Mouse (Mus musculus): Measurements from ENCODE around the gene Ccser1. TPM values are rescaled to one million over a fixed set of nuclear protein-coding genes. Genes with fewer than 3 reads are reported as not detected.
"Not testable (repeated sequence)": the region's sequence is repeated elsewhere in the genome, so short reads cannot be mapped to it uniquely, and the experiment has no call there.

The Ccser1 gene
- total and polyA plus RNA-seq, 2 experiments, result 0.02 to 0.28 TPM

GRCm38 (mm10) chr6:61939236-61939635 lies 759.1 kb downstream of the Ccser1 start:
- no peaks in the 10 kb centered on the region for H3K36me3 ChIP-seq (ENCODE audit: control insufficient read depth, insufficient read depth, low read length)
- DNase-seq (ENCODE audit: extremely low read depth, low read depth, low spot score), result no peak
- H3K4me3 ChIP-seq (ENCODE audit: insufficient read depth, low read depth, low read length), result no peak overlapping the region
- H3K79me2 ChIP-seq (ENCODE audit: control insufficient read depth, insufficient read depth, low read length), result no peaks in the 10 kb centered on the region
- H3K27ac ChIP-seq (replicated peaks; ENCODE audit: insufficient read depth, low read depth, low read length), result no peak overlapping the region
- H3K27me3 ChIP-seq (ENCODE audit: control insufficient read depth, insufficient read depth, low read length), result no peaks in the 10 kb centered on the region
- no peak overlapping the region for H3K9ac ChIP-seq (ENCODE audit: low read depth, low read length)
- no peaks in the 10 kb centered on the region for H3K4me1 ChIP-seq (ENCODE audit: control insufficient read depth, insufficient read depth, low read length)
- TF ChIP-seq CTCF (IDR thresholded peaks at IDR 0.05; ENCODE audit: low read depth, low read length) (no peak), POLR2A (IDR thresholded peaks at IDR 0.05; ENCODE audit: extremely low read depth, insufficient read depth, low read length) (no peak)
- 84% methylated on average over 1 of the region's 1 CpGs for WGBS

- WGBS, result 77% methylated on average over 2 of the region's 2 CpGs
- TF ChIP-seq POLR2A (IDR thresholded peaks at IDR 0.05; ENCODE audit: extremely low read depth, insufficient read depth, low read length), result no peak
- no peak for TF ChIP-seq CTCF (IDR thresholded peaks at IDR 0.05; ENCODE audit: low read depth, low read length)
- Histone ChIP-seq H3K4me1 (ENCODE audit: control insufficient read depth, insufficient read depth, low read length) (no peaks in the 10 kb centered on the region), H3K36me3 (ENCODE audit: control insufficient read depth, insufficient read depth, low read length) (no peaks in the 10 kb centered on the region), H3K9ac (ENCODE audit: low read depth, low read length) (no peak overlapping the region), H3K27ac (replicated peaks; ENCODE audit: insufficient read depth, low read depth, low read length) (no peak overlapping the region), H3K79me2 (ENCODE audit: control insufficient read depth, insufficient read depth, low read length) (no peaks in the 10 kb centered on the region), H3K27me3 (ENCODE audit: control insufficient read depth, insufficient read depth, low read length) (no peaks in the 10 kb centered on the region), H3K4me3 (ENCODE audit: insufficient read depth, low read depth, low read length) (no peak overlapping the region)
- no peak for DNase-seq (ENCODE audit: extremely low read depth, low read depth, low spot score)
Measured at GRCm38 (mm10) chr6:61953703-61954102, 773.6 kb downstream of the Ccser1 start.

GRCm38 (mm10) chr6:61976878-61977277 lies 796.8 kb downstream of the Ccser1 start:
- no peaks in the 10 kb centered on the region for H3K79me2 ChIP-seq (ENCODE audit: control insufficient read depth, insufficient read depth, low read length)
- no peaks in the 10 kb centered on the region for H3K27me3 ChIP-seq (ENCODE audit: control insufficient read depth, insufficient read depth, low read length)
- no peaks in the 10 kb centered on the region for H3K4me1 ChIP-seq (ENCODE audit: control insufficient read depth, insufficient read depth, low read length)
- H3K9ac ChIP-seq (ENCODE audit: low read depth, low read length), result no peak overlapping the region
- TF ChIP-seq POLR2A (IDR thresholded peaks at IDR 0.05; ENCODE audit: extremely low read depth, insufficient read depth, low read length) (no peak), CTCF (IDR thresholded peaks at IDR 0.05; ENCODE audit: low read depth, low read length) (no peak)
- DNase-seq (ENCODE audit: extremely low read depth, low read depth, low spot score), result no peak
- no peak overlapping the region for H3K4me3 ChIP-seq (ENCODE audit: insufficient read depth, low read depth, low read length)
- H3K36me3 ChIP-seq (ENCODE audit: control insufficient read depth, insufficient read depth, low read length), result no peaks in the 10 kb centered on the region
- H3K27ac ChIP-seq (replicated peaks; ENCODE audit: insufficient read depth, low read depth, low read length), result no peak overlapping the region
- 61% methylated on average over 2 of the region's 2 CpGs for WGBS

GRCm38 (mm10) chr6:61978379-61978778 lies 798.3 kb downstream of the Ccser1 start:
- Histone ChIP-seq H3K27ac (replicated peaks; ENCODE audit: insufficient read depth, low read depth, low read length) (no peak overlapping the region), H3K9ac (ENCODE audit: low read depth, low read length) (no peak overlapping the region), H3K79me2 (ENCODE audit: control insufficient read depth, insufficient read depth, low read length) (no peaks in the 10 kb centered on the region), H3K27me3 (ENCODE audit: control insufficient read depth, insufficient read depth, low read length) (no peaks in the 10 kb centered on the region), H3K4me1 (ENCODE audit: control insufficient read depth, insufficient read depth, low read length) (no peaks in the 10 kb centered on the region), H3K36me3 (ENCODE audit: control insufficient read depth, insufficient read depth, low read length) (no peaks in the 10 kb centered on the region), H3K4me3 (ENCODE audit: insufficient read depth, low read depth, low read length) (no peak overlapping the region)
- TF ChIP-seq POLR2A (IDR thresholded peaks at IDR 0.05; ENCODE audit: extremely low read depth, insufficient read depth, low read length) (no peak), CTCF (IDR thresholded peaks at IDR 0.05; ENCODE audit: low read depth, low read length) (no peak)
- WGBS, result 20% methylated on average over 2 of the region's 2 CpGs
- no peak for DNase-seq (ENCODE audit: extremely low read depth, low read depth, low spot score)

GRCm38 (mm10) chr6:62014374-62014773 lies 834.2 kb downstream of the Ccser1 start:
- Histone ChIP-seq H3K27me3 (ENCODE audit: control insufficient read depth, insufficient read depth, low read length) (no peaks in the 10 kb centered on the region), H3K27ac (replicated peaks; ENCODE audit: insufficient read depth, low read depth, low read length) (no peak overlapping the region), H3K4me1 (ENCODE audit: control insufficient read depth, insufficient read depth, low read length) (no peaks in the 10 kb centered on the region), H3K9ac (ENCODE audit: low read depth, low read length) (no peak overlapping the region), H3K4me3 (ENCODE audit: insufficient read depth, low read depth, low read length) (no peak overlapping the region), H3K79me2 (ENCODE audit: control insufficient read depth, insufficient read depth, low read length) (no peaks in the 10 kb centered on the region), H3K36me3 (ENCODE audit: control insufficient read depth, insufficient read depth, low read length) (no peaks in the 10 kb centered on the region)
- no peak for DNase-seq (ENCODE audit: extremely low read depth, low read depth, low spot score)
- TF ChIP-seq POLR2A (IDR thresholded peaks at IDR 0.05; ENCODE audit: extremely low read depth, insufficient read depth, low read length), result no peak
- TF ChIP-seq CTCF (IDR thresholded peaks at IDR 0.05; ENCODE audit: low read depth, low read length), result no peak

GRCm38 (mm10) chr6:62044454-62044853 lies 864.3 kb downstream of the Ccser1 start:
- WGBS, result 41% methylated on average over 1 of the region's 1 CpGs
- no peak overlapping the region for H3K9ac ChIP-seq (ENCODE audit: low read depth, low read length)
- no peak overlapping the region for H3K27ac ChIP-seq (replicated peaks; ENCODE audit: insufficient read depth, low read depth, low read length)
- TF ChIP-seq CTCF (IDR thresholded peaks at IDR 0.05; ENCODE audit: low read depth, low read length), result no peak
- TF ChIP-seq POLR2A (IDR thresholded peaks at IDR 0.05; ENCODE audit: extremely low read depth, insufficient read depth, low read length), result no peak
- H3K4me1 ChIP-seq (ENCODE audit: control insufficient read depth, insufficient read depth, low read length), result no peaks in the 10 kb centered on the region
- H3K79me2 ChIP-seq (ENCODE audit: control insufficient read depth, insufficient read depth, low read length), result no peaks in the 10 kb centered on the region
- DNase-seq (ENCODE audit: extremely low read depth, low read depth, low spot score), result no peak
- no peaks in the 10 kb centered on the region for H3K36me3 ChIP-seq (ENCODE audit: control insufficient read depth, insufficient read depth, low read length)
- no peaks in the 10 kb centered on the region for H3K27me3 ChIP-seq (ENCODE audit: control insufficient read depth, insufficient read depth, low read length)
- H3K4me3 ChIP-seq (ENCODE audit: insufficient read depth, low read depth, low read length), result no peak overlapping the region

GRCm38 (mm10) chr6:62045042-62045441 lies 864.9 kb downstream of the Ccser1 start:
- H3K4me1 ChIP-seq (ENCODE audit: control insufficient read depth, insufficient read depth, low read length); H3K27ac ChIP-seq (replicated peaks; ENCODE audit: insufficient read depth, low read depth, low read length); H3K36me3 ChIP-seq (ENCODE audit: control insufficient read depth, insufficient read depth, low read length); H3K4me3 ChIP-seq (ENCODE audit: insufficient read depth, low read depth, low read length); DNase-seq (ENCODE audit: extremely low read depth, low read depth, low spot score); H3K79me2 ChIP-seq (ENCODE audit: control insufficient read depth, insufficient read depth, low read length); H3K9ac ChIP-seq (ENCODE audit: low read depth, low read length); H3K27me3 ChIP-seq (ENCODE audit: control insufficient read depth, insufficient read depth, low read length): not testable (repeated sequence)
- 77% methylated on average over 1 of the region's 1 CpGs for WGBS
